Mouse (Mus musculus) embryo, embryonic 11.5 days (tissue): ENCODE results near the gene Neu2.
"Not testable (repeated sequence)": the region's sequence is repeated elsewhere in the genome, so short reads cannot be mapped to it uniquely, and the experiment has no call there.

Experiments
- DNase-seq: peaks from one replicate; pipeline ENCODE4 v3.0.0-alpha.2; 2012; ENCODE audit warnings: low read depth, low spot score

Gene Neu2

DNA sequence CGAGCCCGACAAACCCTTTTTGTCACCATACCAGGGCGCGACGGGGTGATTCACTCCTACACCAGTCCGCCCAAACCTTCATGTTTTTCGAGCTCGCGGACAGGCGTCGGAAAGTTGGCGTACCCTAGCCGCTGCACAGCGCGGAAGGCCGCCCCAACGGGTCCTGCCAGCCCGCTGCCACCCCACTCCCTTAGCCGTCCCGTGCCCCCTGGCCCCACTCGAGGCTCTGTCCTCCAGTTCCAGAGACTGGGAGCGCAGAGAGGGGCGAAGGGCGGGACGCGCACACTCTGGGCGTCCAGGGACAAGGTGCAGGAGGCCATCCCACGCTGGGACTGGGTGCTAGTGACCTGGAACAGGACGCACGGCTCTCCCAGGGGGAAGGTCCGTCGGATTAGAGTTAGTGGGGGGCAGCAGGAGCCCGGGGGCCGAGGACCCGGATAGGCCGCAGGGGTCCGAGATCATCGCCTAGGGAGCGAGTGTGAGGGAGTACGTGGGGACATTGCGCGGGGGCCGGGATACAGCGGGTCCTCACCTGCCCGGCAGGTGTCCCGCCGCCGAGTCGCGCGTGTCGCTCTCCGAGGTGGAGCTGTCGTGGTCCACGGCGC is at the start of gene Neu2:
TSS of gene Neu2 (plus strand) at position 329 of the 605 bp plus-strand sequence.
- peak; percentile 3 for DNase-seq

DNA sequence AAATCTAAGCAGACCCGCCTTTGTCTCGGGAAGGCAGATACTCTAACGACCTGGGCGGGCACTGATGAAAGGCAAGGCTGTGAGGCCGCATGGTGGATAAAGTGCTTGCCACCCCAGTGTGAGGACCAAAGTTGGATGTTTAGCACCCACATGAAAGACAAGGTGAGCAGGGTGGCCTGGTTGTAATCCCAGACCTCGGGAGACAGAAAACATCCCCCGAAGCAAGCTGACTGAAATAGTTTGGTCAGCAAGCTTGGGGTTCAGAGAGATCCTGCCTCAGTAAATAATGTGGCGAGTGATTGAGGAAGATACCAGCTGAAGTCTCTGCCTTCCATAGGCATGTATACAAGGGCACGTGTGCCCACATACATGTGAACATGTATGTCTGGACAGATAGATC is 42.2 kb upstream of the Neu2 start:
- DNase-seq: no peak

DNA sequence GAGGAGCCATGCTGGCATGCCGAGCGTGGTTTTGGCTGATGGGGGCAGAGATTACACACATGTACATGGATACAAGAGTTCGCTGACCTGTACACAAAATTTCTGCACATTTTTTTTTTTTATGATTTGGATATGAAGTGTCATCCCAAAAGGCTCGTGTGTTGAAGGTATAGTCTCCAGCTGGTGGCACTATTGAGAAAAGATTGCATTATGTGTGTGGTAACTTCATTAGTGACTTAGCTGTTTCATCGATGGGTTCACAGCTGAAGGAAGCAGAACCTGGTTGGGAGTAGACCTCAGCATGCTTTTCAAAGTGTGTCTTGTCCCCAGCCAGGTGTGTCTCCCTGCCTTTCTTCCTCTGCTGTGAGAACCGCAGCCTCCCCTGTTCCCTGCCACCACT is 41.4 kb upstream of the Neu2 start:
- DNase-seq: no peak

DNA sequence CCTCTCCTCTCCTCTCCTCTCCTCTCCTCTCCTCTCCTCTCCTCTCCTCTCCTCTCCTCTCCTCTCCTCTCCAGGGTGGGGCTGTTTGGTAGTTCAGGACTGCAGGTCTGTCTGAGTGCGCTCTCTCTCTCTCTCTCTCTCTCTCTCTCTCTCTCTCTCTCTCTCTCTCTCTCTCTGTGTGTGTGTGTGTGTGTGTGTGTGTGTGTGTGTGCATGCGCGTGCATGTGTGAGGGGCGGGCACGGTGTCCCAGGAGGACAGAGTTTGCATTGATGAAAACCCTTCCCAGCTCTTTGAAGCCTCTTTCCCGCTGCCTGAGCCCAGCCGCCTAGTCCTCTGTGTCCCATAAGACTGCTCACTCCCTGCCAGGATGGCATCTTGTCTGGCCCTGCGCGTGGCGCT is 39.7 kb upstream of the Neu2 start, which contains the start of gene Snorc:
TSS of gene Snorc (plus strand) at position 301 of the 400 bp plus-strand sequence.
- not testable (repeated sequence) for DNase-seq

DNA sequence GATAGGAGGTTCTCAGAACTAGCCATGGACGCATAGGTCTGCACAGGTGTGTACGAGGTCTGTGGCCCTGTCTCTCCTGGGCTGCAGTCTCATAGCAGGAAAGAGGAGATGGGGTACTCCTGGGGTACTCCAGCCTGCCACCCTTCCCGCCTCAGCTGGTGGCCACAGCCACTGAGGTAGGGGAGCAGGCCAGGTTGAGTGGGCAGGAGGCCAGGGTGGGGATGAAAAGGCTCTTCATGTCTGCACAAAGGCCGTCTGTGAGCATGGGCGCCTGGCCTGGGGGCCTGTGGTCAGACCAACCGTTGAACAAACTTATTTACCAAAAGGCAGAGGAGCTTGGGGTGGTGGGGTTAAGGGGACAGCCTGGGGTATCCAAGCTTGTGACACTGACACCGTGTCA is 37.8 kb upstream of the Neu2 start:
- DNase-seq: no peak

DNA sequence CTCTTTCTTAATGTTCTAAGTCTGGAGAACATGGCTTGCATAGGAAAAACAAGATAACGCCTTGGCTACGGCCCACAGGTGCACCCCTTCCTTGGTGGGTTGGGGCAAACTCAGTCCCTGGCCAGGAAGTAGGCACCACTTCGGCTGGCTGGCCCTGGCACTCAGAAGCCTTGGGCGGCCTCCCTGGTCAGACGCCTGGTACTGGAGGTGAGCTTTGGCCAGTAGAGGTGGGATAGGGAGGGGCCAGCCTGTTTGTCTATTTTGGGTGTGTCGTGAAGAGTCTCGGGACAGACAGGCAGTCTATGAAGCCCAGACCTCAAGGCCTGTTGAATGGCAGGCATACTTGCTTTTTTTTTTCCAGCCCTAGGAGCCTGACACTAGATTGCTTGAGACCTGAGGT is 37.1 kb upstream of the Neu2 start:
- no peak for DNase-seq

DNA sequence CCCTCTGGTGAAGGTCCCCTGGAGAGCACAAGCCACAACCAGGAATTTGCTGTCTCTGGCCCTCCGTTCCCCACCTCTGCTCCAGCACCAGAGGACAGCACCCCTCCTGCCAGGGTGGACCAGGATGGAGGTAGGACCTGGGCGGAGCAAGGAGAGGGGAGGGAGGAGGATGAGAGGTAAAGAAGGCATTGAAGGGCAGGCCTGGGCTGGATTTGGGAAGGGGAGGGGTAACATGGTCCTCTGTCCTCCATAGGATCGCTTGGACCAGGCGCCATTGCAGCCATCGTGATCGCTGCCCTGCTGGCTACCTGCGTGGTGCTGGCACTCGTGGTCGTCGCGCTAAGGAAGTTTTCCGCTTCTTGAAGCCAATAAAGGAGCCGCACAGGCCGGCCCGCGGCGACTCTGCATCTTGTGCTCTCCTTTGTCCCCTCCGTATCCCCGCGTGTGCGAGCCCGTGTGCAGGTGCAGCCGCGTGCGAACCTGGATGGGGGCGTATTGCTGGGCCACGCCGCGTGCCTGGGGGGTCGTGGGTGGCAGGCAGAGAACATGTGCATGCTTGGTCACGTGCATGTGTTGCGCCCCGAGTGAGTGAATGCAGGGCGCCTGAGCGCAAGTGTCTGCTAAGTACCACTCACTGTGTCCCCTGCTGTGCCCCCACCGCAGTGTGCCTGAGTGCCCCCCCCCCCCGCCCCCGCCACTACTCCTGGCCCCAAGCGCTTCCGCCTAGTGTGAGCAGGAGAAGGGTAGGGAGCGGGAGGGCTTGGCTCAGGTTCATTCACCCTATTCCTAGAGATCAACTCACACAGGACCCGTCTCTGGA is 34.4 kb upstream of the Neu2 start:
- no peak for DNase-seq

DNA sequence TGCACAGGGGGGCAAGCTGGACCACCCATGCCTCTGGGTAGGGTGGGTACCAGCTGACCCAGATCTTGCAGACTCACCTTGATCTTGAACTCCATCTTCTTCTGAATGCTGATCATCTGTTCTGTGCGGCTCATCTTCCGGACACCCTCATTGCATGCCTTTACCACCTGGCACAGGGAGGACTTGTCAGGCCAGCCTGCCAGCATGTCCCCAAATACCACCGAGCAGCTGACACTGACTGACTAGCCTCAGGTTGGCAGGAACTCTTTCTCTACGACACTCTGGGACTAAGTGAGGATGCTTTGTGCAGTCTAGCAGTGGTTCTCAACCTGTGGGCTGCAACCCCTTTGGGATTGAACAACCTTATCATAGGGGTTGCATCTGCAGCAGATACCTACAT is 27.1 kb upstream of the Neu2 start:
- no peak for DNase-seq

DNA sequence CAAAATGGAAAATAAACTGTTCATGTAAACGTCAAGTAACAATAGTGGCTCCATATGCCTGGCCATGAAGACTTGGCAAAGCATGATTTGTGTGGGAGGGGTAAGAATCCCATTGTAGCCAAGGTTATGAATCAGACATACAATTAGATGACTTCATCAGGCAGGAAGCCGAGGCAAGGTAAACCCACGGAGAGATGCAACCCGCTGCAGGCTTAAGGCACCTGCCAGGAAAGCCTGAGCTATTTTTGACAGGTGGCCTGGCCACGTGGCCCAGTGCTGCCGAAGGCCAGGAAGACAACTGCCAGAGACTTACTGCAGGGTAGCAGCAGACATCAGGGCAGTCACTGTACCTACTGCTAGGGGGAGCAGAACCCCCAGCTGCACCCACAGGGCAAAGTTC is 23.3 kb upstream of the Neu2 start:
- no peak for DNase-seq

DNA sequence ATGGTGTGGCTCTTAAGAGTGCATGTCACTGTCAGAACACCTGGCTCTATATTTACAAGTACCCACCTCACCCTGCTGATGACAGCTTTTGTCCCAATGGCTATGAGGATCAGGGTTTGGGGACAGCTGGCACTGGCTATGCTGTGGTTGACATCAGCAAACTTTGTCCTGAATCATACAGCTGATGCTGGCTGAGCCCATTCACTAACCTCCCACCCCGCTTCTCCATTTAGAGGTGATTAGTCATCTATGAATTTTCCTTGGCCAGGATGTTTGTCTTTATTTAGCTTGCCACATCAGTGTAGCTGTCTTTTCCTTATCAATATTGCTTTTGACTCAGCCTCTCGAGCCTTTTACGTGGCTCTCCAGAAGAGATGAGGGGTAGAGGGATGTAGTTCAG is 17.4 kb upstream of the Neu2 start:
- DNase-seq: no peak

DNA sequence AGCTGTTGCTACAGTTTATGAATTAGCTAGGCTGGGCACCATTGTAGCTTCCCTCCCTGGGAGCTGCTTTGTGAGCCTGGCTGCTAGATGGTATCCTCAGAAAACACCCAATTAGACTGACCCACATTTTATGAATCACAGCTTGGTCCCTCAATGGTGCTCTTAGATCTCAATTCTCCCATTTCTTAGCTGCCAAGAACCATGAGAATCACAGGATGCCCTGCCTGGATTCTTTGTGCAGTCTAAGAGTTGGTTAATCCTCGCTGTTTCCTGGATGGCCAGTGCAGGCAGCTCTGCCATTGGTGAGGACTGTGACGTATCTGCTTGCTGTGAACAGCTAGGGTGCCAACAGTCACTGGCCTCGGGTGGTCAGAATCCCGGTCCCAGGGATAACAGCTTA is 16.1 kb upstream of the Neu2 start:
- no peak for DNase-seq

DNA sequence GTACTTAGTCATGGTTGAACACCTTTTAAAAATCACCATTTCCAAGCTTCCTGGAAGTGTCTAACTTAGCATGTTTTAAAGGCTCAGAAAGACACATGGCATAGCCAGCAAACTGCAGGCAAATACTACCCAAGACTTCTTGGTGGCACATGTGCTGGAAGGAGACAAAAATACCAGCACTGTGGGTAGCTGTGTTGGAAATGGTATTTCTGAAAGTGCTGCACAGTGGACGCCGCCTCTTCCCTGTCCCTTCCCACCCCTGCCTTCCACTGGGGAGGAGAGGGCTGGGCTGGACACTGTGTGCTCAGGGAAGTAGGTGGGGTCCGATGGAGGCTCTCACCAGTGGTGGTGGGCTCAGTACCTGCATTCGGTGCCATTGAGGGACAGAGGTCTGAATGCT is 4.2 kb upstream of the Neu2 start:
- DNase-seq: no peak

DNA sequence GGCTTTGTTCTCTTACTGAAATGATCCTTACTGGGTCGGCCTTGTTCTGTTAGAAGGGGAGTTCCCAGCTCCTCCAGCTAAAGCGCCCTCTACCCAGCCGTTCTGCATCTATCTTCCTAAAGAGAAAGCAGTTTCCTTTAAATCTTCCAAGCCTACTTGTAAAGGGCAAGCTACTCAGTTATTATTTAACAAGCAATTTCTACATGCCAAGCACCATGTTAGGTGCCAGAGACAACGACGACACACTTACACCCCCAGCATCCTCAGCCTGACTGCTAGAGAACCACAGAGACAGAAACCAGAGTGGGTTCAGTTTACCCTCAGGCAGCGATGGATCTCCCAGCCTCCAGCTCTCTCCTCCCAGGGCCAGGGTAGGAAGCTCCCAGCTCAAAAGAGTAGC is 1.8 kb upstream of the Neu2 start:
- no peak for DNase-seq

DNA sequence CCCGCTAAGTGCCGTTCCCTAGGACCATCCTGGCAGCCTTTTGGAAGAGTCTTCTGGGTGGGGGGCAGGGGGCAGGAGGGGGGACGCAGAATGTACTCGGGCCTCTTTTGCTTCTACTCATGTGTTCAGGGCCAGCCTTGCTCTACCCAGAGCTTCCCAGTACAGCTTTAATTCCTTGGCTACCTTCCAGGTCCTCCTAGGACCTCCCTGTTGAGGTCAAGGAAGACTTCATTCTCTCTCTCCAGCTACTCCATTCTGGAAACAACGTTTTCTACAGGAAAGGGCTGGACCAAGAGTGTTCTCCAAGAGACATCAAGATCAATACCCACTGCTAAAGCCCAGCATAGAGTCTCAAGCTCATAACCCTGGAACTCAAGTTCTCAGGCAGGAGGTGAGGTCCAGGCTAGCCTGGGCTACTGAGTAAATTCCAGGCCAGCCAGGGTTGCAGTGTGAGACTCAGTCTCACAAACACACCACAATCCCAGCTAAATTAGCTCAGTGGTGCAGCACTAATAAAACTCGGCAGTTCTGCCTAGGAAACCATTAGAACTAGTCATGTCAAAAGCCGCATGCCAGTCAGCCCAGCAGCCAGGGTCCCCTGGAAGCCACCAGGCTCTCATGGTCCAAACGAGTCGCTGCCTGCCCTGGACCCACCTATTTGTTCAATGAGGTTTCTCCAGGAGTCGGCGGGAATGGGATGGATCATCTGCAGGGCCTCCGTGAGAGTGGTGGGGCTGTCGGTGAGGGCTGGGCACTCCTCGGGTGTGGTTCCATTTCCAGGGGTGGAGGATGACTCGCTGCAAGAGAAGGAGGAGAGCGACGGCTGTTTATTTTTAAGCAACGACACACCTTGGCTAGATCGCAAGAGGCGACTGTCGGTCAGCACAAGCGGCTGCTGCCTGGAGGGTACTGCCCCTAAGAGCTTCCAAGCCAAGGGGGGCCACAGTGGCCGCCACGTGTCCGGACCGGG is 813 bp upstream of the Neu2 start:
- no peak for DNase-seq

DNA sequence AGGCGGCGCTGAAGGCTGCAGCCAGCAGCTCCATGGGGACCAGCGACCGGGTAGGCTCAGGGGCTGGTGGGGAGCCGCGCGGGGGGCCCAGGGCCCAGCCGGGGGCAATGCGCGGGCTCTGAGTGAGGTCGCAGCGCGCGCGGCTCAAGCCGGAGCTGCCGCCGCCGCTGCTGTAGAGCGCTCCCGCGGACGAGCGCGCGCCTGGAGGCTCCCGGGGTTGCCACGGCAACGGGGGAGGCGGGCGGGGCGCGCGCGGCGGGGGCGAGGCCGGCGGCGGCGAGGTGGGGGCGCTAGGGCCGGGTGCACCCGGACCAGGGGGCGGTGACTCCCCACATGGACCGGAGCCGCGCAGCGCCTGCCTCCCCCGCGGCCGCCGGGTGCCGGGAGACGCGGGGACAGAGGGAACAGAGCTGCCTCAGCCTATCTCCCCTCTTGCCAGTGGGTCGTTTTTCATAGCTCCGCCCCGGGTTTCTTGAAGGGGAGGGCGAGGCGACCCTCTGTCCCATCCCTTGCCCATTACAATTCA is 540 bp downstream of the Neu2 start:
- DNase-seq: peak; percentile 22

DNA sequence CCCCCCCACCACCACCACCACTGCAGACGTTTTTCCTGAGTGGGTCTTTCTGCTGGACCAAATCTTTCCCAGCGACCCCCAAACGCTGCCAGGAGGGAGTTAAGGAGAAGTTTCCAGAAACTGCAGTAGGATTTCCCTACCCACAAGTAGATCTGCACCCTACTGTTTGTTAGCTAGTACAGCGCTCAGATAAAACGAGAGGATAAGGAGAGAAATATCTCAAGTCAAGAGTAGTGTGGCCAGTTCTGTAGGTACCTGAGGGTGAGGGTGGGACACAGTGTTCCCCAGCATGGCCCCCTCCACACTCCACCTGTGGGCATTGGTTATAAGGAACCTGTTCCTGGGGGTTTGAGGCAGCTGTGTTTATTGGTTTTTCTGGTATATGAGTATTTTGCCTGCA is 1.2 kb downstream of the Neu2 start:
- DNase-seq: no peak

DNA sequence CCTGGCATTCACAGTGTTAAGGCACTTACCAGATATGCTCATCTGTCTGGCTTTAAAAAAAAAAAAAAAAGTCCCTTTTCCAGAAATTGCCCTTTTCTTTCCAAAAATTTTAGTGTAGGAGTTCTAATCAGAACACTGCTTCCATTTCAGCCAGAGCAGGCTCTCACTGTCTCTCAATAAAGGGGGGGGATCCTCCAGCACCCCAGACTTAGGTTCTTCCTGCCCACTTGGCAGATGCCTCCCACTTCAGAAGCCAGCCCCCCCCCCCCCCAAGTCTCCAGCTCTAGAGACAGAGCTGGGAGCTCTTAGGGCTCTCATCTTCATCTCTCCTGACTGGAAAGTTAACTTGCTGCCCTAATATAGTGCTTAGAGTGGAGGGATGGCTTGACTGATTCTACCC is 10.8 kb downstream of the Neu2 start:
- DNase-seq: no peak

DNA sequence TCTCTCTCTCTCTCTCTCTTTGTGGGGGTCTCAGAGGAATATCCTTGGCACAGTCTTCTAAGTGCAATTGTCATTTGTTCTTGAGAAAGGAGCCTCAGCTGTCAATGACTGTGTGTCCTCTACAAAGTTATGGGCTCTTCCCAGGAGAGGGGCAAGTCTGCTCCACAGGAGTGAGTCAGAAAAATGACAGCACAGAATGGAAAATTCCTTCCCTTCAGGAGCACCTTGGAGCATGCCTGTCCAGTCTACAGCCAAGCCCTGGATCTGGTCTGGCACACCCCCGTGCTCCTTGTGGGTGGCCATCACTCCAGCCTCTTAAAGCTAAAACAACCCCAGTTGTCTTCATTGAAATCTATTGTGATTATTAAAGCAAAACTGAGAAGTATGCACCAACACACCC is 11.8 kb downstream of the Neu2 start:
- no peak for DNase-seq

DNA sequence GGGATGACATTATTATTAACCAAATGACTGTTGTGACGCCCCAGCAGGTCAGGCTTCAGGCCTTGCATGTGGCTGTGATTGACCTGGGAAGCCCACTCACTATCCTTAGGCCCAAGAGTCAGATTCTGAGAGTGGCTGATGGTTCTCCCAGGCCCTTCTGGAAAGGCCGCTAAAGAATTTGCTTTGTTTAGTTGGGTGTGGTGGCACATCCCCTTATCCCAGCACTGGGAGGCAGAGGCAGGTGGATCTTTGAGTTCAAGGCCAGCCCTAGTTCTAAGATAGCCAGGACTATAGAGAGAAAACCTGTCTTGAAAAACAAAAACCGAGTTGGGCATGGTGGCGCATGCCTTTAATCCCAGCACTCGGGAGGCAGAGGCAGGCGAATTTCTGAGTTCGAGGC is 15.4 kb downstream of the Neu2 start:
- DNase-seq: no peak

DNA sequence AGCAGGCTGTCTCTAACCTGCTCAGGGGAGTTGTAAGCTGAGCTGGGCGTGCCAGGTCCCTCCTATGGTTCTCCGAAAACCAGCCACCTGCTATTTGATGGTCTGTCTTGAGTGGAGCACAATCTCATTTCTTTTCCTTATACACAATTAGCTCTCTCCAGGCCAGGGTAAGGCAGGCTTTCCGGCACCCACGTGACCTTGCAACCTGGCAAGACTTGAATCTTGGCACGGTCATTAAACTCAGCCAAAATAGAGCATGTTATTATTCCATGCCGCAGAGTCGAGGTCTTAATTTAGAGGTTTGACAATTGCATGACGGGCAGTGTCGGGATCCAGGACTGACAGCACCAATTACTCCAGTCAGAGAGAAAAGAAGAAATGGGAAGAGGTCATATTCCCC is 17.5 kb downstream of the Neu2 start:
- no peak for DNase-seq

DNA sequence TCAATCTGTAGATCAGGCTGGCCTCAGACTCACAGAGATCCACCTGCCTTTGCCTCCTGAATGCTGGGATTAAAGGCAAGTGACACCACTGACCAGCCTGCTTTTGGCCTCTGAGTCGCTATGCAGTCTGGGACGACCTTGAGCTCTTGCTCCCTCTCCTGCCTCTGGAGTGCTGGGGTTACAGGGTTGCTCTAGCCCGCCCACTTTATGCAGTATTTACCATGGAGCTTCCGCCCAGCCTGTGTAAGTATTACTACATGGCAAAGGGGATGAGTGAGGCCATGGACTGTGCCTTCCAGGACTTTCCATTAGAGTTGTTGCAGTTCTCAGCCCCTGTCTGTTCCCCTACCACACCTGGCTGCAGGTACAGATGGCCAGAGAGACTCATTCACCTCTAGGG is 22.7 kb downstream of the Neu2 start:
- DNase-seq: no peak

DNA sequence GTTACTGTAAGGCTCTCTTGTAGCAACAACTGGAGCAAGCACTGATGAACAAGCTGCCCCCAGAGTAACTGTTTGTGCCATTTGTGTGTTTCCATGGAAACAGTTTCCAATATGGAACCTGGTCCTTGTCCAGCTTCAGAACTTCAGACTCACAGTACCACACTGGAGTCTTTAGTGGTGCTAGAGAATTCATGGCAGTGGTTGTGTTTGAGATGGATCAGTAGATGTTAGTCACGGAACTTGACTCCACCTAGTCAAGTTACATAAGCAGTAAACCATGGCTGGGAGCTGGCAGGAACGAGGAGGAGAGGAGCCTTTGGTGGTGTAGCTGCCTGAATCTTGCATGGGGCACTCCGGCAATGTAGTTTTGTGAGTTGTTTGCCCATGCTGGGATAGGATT is 24.4 kb downstream of the Neu2 start:
- no peak for DNase-seq
